Mouse (Mus musculus): ENCODE measurements at regions not wholly inside any gene's neighbourhood (a gene's known extent, or its start where the extent isn't known, plus 50 kb on each side); places are given as distances from the start of the nearest gene placed in this dataset.

GRCm38 (mm10) chr3:154382811-154383210 lies 52.4 kb upstream of the Lhx8 start:
- peaks cover 0 to 32% of the 10 kb centered on the region in 2 experiments; a peak in 2 of 4 replicates for H3K4me1 ChIP-seq (ENCODE audit: control insufficient read depth in 1 of 2, insufficient read depth in 2 of 2)
- in situ Hi-C loops (cut with MboI; ENCODE audit: low pct_ligation_motif_present, low pct_unique_long_range_greater_than_20kb, low sequenced_read_pairs) = no loop called here
- no peaks in the 10 kb centered on the region for H3K9me3 ChIP-seq (replicated peaks; ENCODE audit: low read length)
- H3K79me2 ChIP-seq (replicated peaks; ENCODE audit: control insufficient read depth, extremely low read depth, insufficient read depth, poor library complexity, severe bottlenecking) = no peaks in the 10 kb centered on the region
- H3K27ac ChIP-seq (ENCODE audit: insufficient read depth, low read depth) = no peak overlapping the region
- DNase-seq (ENCODE audit: extremely low read depth) = no peak
- dilution Hi-C loops (cut with MboI; ENCODE audit: extremely low pct_ligation_motif_present, extremely low pct_unique_long_range_greater_than_20kb, low sequenced_read_pairs) = no loop called here
- no peak overlapping the region for H3K4me3 ChIP-seq (replicated peaks in 1 of 3; ENCODE audit: low read depth in 2 of 3, low read length in 2 of 3, poor library complexity in 1 of 3)
- H3K27me3 ChIP-seq (replicated peaks) = no peaks in the 10 kb centered on the region
- no peaks in the 10 kb centered on the region for H3K36me3 ChIP-seq (replicated peaks in 1 of 2; ENCODE audit: control insufficient read depth in 1 of 2, insufficient read depth in 1 of 2, low read length in 1 of 2)
- H3K9ac ChIP-seq (ENCODE audit: insufficient read depth, low read depth) = no peak overlapping the region
- H3K4me2 ChIP-seq (ENCODE audit: insufficient read depth, low read depth, poor library complexity, severe bottlenecking) = no peak overlapping the region
- no peak for TF ChIP-seq E2F4 (IDR thresholded peaks at IDR 0.05; ENCODE audit: insufficient replicate concordance, low read depth, low read length)
- TF ChIP-seq TBP (conservative IDR thresholded peaks at IDR 0.05; ENCODE audit: low read depth, low read length) = no peak
- no peak for TF ChIP-seq MAX (IDR thresholded peaks at IDR 0.05; ENCODE audit: low read length)
- TF ChIP-seq EP300 (IDR thresholded peaks at IDR 0.05; ENCODE audit: low read length) = no peak
- TF ChIP-seq CHD1 (IDR thresholded peaks at IDR 0.05; ENCODE audit: low read depth, low read length) = no peak
- no peak for TF ChIP-seq UBTF (IDR thresholded peaks at IDR 0.05; ENCODE audit: low read depth, low read length)
- no peak for TF ChIP-seq HCFC1 (IDR thresholded peaks at IDR 0.05; ENCODE audit: low read depth, low read length)

- in situ Hi-C loops (cut with MboI; ENCODE audit: low pct_ligation_motif_present, low pct_unique_long_range_greater_than_20kb, low sequenced_read_pairs) = no loop called here
- dilution Hi-C loops (cut with MboI; ENCODE audit: extremely low pct_ligation_motif_present, extremely low pct_unique_long_range_greater_than_20kb, low sequenced_read_pairs) = no loop called here
- H3K27ac ChIP-seq (ENCODE audit: insufficient read depth, low read depth) = no peak overlapping the region
- no peak overlapping the region for H3K4me2 ChIP-seq (ENCODE audit: insufficient read depth, low read depth, poor library complexity, severe bottlenecking)
- no peaks in the 10 kb centered on the region for H3K27me3 ChIP-seq (replicated peaks)
- TF ChIP-seq MAZ (IDR thresholded peaks at IDR 0.05; ENCODE audit: low read depth, low read length) = no peak
- TF ChIP-seq ZNF384 (IDR thresholded peaks at IDR 0.05; ENCODE audit: low read depth, low read length) = peak; percentile 43
- no peak overlapping the region for H3K4me3 ChIP-seq (replicated peaks in 1 of 3; ENCODE audit: low read depth in 2 of 3, low read length in 2 of 3, poor library complexity in 1 of 3)
- no peaks in the 10 kb centered on the region for H3K9me3 ChIP-seq (replicated peaks; ENCODE audit: low read length)
- H3K36me3 ChIP-seq (replicated peaks in 1 of 2; ENCODE audit: control insufficient read depth in 1 of 2, insufficient read depth in 1 of 2, low read length in 1 of 2) = no peaks in the 10 kb centered on the region
- DNase-seq (ENCODE audit: extremely low read depth) = no peak
- H3K79me2 ChIP-seq (replicated peaks; ENCODE audit: control insufficient read depth, extremely low read depth, insufficient read depth, poor library complexity, severe bottlenecking) = no peaks in the 10 kb centered on the region
- H3K4me1 ChIP-seq (ENCODE audit: control insufficient read depth in 1 of 2, insufficient read depth in 2 of 2) = peaks cover 0 to 21% of the 10 kb centered on the region in 2 experiments; a peak in 2 of 4 replicates
- no peak overlapping the region for H3K9ac ChIP-seq (ENCODE audit: insufficient read depth, low read depth)
These were observed 51.1 kb upstream of the Lhx8 start for GRCm38 (mm10) chr3:154381561-154381960.

Data from CH12.LX (cell line).